Mouse (Mus musculus): ENCODE measurements around the gene Plekha1.

The Plekha1 gene

GRCm38 (mm10) chr7:130951004-130951403 lies 85.4 kb downstream of the Plekha1 start:
- DNase-seq (ENCODE audit: low read depth in 1 of 2, low spot score in 2 of 2), result no peak

- DNase-seq (ENCODE audit: low read depth in 1 of 2, low spot score in 2 of 2), result no peak
These were observed 87.8 kb downstream of the Plekha1 start for GRCm38 (mm10) chr7:130953376-130953775.

DNA sequence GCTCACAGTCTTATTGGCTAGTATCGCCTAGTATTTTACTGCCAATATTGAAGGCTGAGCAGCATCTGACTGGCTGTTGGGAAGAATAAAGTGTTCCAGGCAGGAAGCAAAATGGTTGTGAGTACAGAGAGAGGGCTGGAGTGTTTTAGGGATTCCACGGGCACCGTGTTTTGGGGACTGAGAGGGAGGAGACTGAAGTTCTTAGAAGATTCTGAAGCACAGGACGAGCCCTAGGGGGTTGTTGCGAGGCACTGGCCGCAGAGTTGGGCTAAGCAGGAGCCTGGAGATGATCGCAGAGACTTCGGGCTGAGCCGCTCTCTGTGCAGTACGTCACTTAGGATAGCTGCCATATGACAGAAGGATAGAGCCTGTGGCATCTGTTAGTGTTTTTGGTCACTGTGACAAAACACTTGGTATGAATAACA lies 88.6 kb downstream of the Plekha1 start:
- DNase-seq (ENCODE audit: low read depth in 1 of 2, low spot score in 2 of 2), result no peak

DNA sequence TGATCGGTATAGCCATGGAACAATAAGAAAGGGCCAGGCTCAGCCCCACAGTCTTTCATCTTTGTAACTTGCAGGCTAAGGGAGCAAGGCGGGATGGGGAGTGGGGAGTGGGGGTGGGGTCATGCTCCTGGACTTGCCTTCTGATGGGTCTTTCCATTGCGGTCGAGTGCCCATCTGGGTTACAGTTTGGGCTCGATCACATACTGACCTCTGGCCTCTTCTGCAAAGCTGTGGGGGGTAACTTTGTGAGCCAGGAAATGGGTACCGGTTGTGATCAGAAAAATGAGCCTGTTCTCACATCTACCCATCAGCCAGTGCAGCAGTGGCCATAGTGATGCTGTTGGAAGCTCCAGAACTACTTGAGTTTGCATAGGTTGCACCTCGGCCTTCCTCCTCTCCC lies 93.0 kb downstream of the Plekha1 start:
- no peak for DNase-seq (ENCODE audit: low read depth in 1 of 2, low spot score in 2 of 2)

DNA sequence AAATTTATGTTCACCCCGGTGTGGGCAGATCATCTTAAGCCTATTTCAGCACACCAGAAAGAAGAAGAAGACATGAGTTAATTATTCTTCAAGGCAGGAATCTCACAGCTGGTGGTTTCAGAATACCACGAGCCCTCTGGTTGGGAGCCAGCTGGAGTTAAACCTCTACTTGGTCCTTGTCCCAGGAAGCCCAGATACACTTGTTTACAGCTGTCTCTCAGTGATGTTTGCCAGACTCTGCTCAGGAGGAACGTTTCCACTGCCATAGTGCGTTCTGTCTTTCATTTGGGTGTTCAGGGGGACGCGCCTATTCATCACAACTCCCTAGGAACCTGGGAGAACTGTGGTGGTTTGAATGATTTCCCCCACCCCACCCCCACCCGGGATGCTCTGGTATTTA lies 94.3 kb downstream of the Plekha1 start:
- DNase-seq (ENCODE audit: low read depth in 1 of 2, low spot score in 2 of 2), result no peak

DNA sequence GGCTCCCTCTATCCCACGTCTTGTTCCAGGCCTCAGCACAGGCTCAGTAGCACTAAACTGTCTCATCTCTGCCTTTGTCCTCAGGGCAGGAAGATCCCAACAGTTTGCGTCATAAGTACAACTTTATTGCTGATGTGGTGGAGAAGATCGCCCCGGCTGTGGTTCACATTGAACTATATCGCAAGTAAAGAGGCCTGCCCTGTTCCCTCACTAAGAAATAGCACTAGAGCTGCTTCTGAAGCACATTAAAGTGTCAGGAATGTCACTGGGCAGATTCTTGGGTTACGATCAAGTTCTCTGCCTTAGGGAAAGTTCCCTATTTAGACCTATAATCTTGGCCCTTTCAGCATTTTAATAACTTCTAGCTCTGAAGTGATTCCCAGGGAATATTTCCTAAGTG lies 95.9 kb downstream of the Plekha1 start:
- no peak for DNase-seq (ENCODE audit: low read depth in 1 of 2, low spot score in 2 of 2)

Measured in monocyte, adult 2 months (primary cell).